Mouse (Mus musculus) intestine, postnatal 0 days (tissue): ENCODE measurements around the gene Hnrnpa3. TPM values are rescaled to one million over a fixed set of nuclear protein-coding genes. Genes with fewer than 3 reads are reported as not detected.
A peak's percentile ranks its signal among the peaks of the same experiment; 100 is the strongest.

Source experiments
- ATAC-seq: fragments of 200-750 bp; cut with Nextera tagmentation; 2 replicates; pipeline ENCODE4 v1.8.0; 2017; ENCODE audit warnings: mild to moderate bottlenecking, moderate TSS enrichment, moderate library complexity
- H3K27ac ChIP-seq: fragments of 300-500 bp; sonication (generic); 2 replicates; pipeline ENCODE4 v1.5.1; 2014; ENCODE audit warnings: mild to moderate bottlenecking, low read depth, low read length, moderate library complexity
- H3K27me3 ChIP-seq: fragments of 300-500 bp; sonication (generic); replicated peaks from 2 replicates; pipeline ENCODE4 v1.6.1; 2014; ENCODE audit warnings: low read length, mixed read lengths; ENCODE audit not compliant: control insufficient read depth, insufficient read depth
- H3K36me3 ChIP-seq: fragments of 300-500 bp; sonication (generic); 2 replicates; pipeline ENCODE4 v1.6.1; 2014; ENCODE audit warnings: mild to moderate bottlenecking, moderate library complexity; ENCODE audit not compliant: control insufficient read depth, insufficient read depth
- H3K4me1 ChIP-seq: fragments of 300-500 bp; sonication (generic); replicated peaks from 2 replicates; pipeline ENCODE4 v1.6.1; 2014; ENCODE audit warnings: antibody characterized with exemption, low read length, mixed read lengths; ENCODE audit not compliant: control insufficient read depth, insufficient read depth
- H3K4me2 ChIP-seq: fragments of 300-500 bp; sonication (generic); replicated peaks from 2 replicates; pipeline ENCODE4 v1.6.1; 2014; ENCODE audit warnings: low read depth, mild to moderate bottlenecking, moderate library complexity
- H3K4me3 ChIP-seq: fragments of 300-500 bp; sonication (generic); 2 replicates; pipeline ENCODE4 v1.5.1; 2014; ENCODE audit warnings: low read depth, low read length
- H3K9ac ChIP-seq: fragments of 300-500 bp; sonication (generic); 2 replicates; pipeline ENCODE4 v1.6.1; 2014; ENCODE audit warnings: mild to moderate bottlenecking, low read depth, low read length
- H3K9me3 ChIP-seq: fragments of 300-500 bp; sonication (generic); 2 replicates; pipeline ENCODE4 v1.6.1; 2016; ENCODE audit warnings: mixed run types; ENCODE audit not compliant: control insufficient read depth
- CTCF ChIP-seq: sonication (generic); IDR thresholded peaks from 2 replicates; pipeline ENCODE4 v1.5.1; 2016; ENCODE audit warnings: low read depth, mild to moderate bottlenecking, control low read depth, antibody characterized with exemption, moderate library complexity
- WGBS: fragments of 180-500 bp; shearing (Covaris S2); extraction: QIAGEN DNeasy Blood & Tissue Kit; methylation state at CpG from one replicate; pipeline ENCODE4 v1.1.7; 2014; 5-methylcytosine and 5-hydroxymethylcytosine counted together
- microRNA-seq: library from miRNA; unstranded; fragments of <30 nt; microRNA quantifications from one replicate; pipeline ENCODE4, GENCODE M21; 2016
- polyA plus RNA-seq: library from polyadenylated mRNA; unstranded; fragments of >200 nt; fragmentation: Nextera tagmentation; extraction: Ambion mirVana; gene quantifications from 2 replicates; pipeline ENCODE4 v1.2.1, GENCODE M21; 2015

The Hnrnpa3 gene
- polyA plus RNA-seq, 1 experiment from 2014 or later = 149 TPM

- Histone ChIP-seq H3K27me3 (no peaks in the 10 kb centered on the region), H3K36me3 (peaks cover 5% of the 10 kb centered on the region; the same call in 1 of the 2 replicates), H3K9ac (no peak overlapping the region), H3K4me3 (no peak overlapping the region), H3K4me1 (peaks cover 4% of the 10 kb centered on the region; the same call in 1 of the 2 replicates), H3K9me3 (no peaks in the 10 kb centered on the region), H3K4me2 (0 out of 2 replicates have a peak overlapping the region, but pooled peaks have one; percentile 17), H3K27ac (peak overlapping the region; percentile 79)
- 39% methylated on average over 5 of the region's 5 CpGs for WGBS
- no peak for TF ChIP-seq CTCF
- ATAC-seq = no peak
Observed at GRCm38 (mm10) chr2:75706435-75706834, 47.4 kb downstream of the Hnrnpa3 start.

- Histone ChIP-seq H3K4me2 (peak overlapping the region; percentile 17; the same call in 1 of the 2 replicates), H3K4me3 (no peak overlapping the region), H3K27ac (peak overlapping the region; percentile 79), H3K36me3 (peaks cover 5% of the 10 kb centered on the region; the same call in 1 of the 2 replicates), H3K4me1 (peaks cover 4% of the 10 kb centered on the region; the same call in 1 of the 2 replicates), H3K9me3 (no peaks in the 10 kb centered on the region), H3K27me3 (no peaks in the 10 kb centered on the region), H3K9ac (no peak overlapping the region)
- peak; percentile 35; the same call in 1 of the 2 replicates for TF ChIP-seq CTCF
- 14% methylated on average over 1 of the region's 1 CpGs for WGBS
- ATAC-seq = no peak
Observed at GRCm38 (mm10) chr2:75707420-75707819, 48.4 kb downstream of the Hnrnpa3 start.

GRCm38 (mm10) chr2:75713083-75713482 is 54.0 kb downstream of the Hnrnpa3 start:
- no peaks in the 10 kb centered on the region for H3K27me3 ChIP-seq
- no peak overlapping the region for H3K27ac ChIP-seq
- no peak for TF ChIP-seq CTCF
- H3K4me1 ChIP-seq = peaks cover 6% of the 10 kb centered on the region; the same call in 1 of the 2 replicates
- peaks cover 5% of the 10 kb centered on the region; the same call in 1 of the 2 replicates for H3K36me3 ChIP-seq
- no peak overlapping the region for H3K4me3 ChIP-seq
- H3K9ac ChIP-seq = no peak overlapping the region
- ATAC-seq = no peak
- WGBS = 80% methylated on average over 3 of the region's 3 CpGs
- no peaks in the 10 kb centered on the region for H3K9me3 ChIP-seq
- no peak overlapping the region for H3K4me2 ChIP-seq

- Histone ChIP-seq H3K36me3 (no peaks in the 10 kb centered on the region), H3K4me2 (no peak overlapping the region), H3K4me3 (no peak overlapping the region), H3K27ac (peak overlapping the region; percentile 23; the same call in 1 of the 2 replicates), H3K4me1 (peaks cover 10% of the 10 kb centered on the region; the same call in 1 of the 2 replicates), H3K27me3 (no peaks in the 10 kb centered on the region), H3K9ac (no peak overlapping the region), H3K9me3 (no peaks in the 10 kb centered on the region)
- no peak for TF ChIP-seq CTCF
- 30% methylated on average over 4 of the region's 4 CpGs for WGBS
- no peak for ATAC-seq
Observed at GRCm38 (mm10) chr2:75714766-75715165, 55.7 kb downstream of the Hnrnpa3 start.

- H3K9ac ChIP-seq = no peak overlapping the region
- ATAC-seq = peak; percentile 87
- no peaks in the 10 kb centered on the region for H3K36me3 ChIP-seq
- no peaks in the 10 kb centered on the region for H3K9me3 ChIP-seq
- peaks cover 10% of the 10 kb centered on the region; the same call in 1 of the 2 replicates for H3K4me1 ChIP-seq
- H3K4me3 ChIP-seq = no peak overlapping the region
- H3K4me2 ChIP-seq = no peak overlapping the region; the same call in 1 of the 2 replicates
- H3K27me3 ChIP-seq = no peaks in the 10 kb centered on the region
- no peak for TF ChIP-seq CTCF
- WGBS = 38% methylated on average over 12 of the region's 12 CpGs
- peak overlapping the region; percentile 78 for H3K27ac ChIP-seq
Observed at GRCm38 (mm10) chr2:75716046-75717016, 57.3 kb downstream of the Hnrnpa3 start.

Small RNAs within 50 kb of the gene (microRNA-seq; reads per million reads assigned to microRNA genes)
- gene Gm24574 = not detected

Other genes starting within 250 kb of the Hnrnpa3 start
- gene Nfe2l2, start 45.4 kb downstream of the Hnrnpa3 start, polyA plus RNA-seq = 93.6 and 98.0 TPM in 2 replicates
- gene Agps, start 172.9 kb downstream of the Hnrnpa3 start, polyA plus RNA-seq = 6.5 and 8.6 TPM in 2 replicates